Mouse (Mus musculus): ENCODE results near the gene Alk. TPM values are rescaled to one million over a fixed set of nuclear protein-coding genes. Genes with fewer than 3 reads are reported as not detected.

The Alk gene
- polyA plus RNA-seq, 2 experiments, result 0.02 to 0.03 TPM

- TF ChIP-seq CTCF (IDR thresholded peaks at IDR 0.05; ENCODE audit: low read depth) (no peak), EP300 (IDR thresholded peaks at IDR 0.05; ENCODE audit: low read depth) (no peak)
- no peaks in the 10 kb centered on the region for H3K27me3 ChIP-seq (ENCODE audit: control insufficient read depth, insufficient read depth, low read length)
- WGBS (ENCODE audit: insufficient replicate concordance), result 55% methylated on average over 4 of the region's 4 CpGs
- H3K27ac ChIP-seq, result no peak overlapping the region
- ATAC-seq (ENCODE audit: insufficient read depth) (no peak), DNase-seq (ENCODE audit: low read depth in 3 of 3, low spot score in 3 of 3) (no peak)
- H3K9ac ChIP-seq (replicated peaks), result no peak overlapping the region
- H3K9me3 ChIP-seq (ENCODE audit: control insufficient read depth, low read length), result no peaks in the 10 kb centered on the region
- no peak overlapping the region for H3K4me3 ChIP-seq (ENCODE audit: insufficient read depth in 1 of 2, low read depth in 2 of 2, low read length in 2 of 2)
- H3K4me1 ChIP-seq (replicated peaks; ENCODE audit: control insufficient read depth in 2 of 2, insufficient read depth in 2 of 2, low read length in 1 of 2), result no peaks in the 10 kb centered on the region
- H3K4me2 ChIP-seq (ENCODE audit: low read depth), result no peak overlapping the region
- no peaks in the 10 kb centered on the region for H3K36me3 ChIP-seq (replicated peaks; ENCODE audit: control insufficient read depth, insufficient read depth, low read depth)
These were observed 187.0 kb downstream of the Alk start for GRCm38 (mm10) chr17:72417451-72417850.

- no peaks in the 10 kb centered on the region for H3K9me3 ChIP-seq (ENCODE audit: control insufficient read depth, low read length)
- no peaks in the 10 kb centered on the region for H3K4me1 ChIP-seq (replicated peaks; ENCODE audit: control insufficient read depth in 2 of 2, insufficient read depth in 2 of 2, low read length in 1 of 2)
- no peaks in the 10 kb centered on the region for H3K27me3 ChIP-seq (ENCODE audit: control insufficient read depth, insufficient read depth, low read length)
- no peak overlapping the region for H3K9ac ChIP-seq (replicated peaks)
- no peak overlapping the region for H3K4me2 ChIP-seq (ENCODE audit: low read depth)
- H3K36me3 ChIP-seq (replicated peaks; ENCODE audit: control insufficient read depth, insufficient read depth, low read depth), result no peaks in the 10 kb centered on the region
- TF ChIP-seq EP300 (IDR thresholded peaks at IDR 0.05; ENCODE audit: low read depth) (no peak), CTCF (IDR thresholded peaks at IDR 0.05; ENCODE audit: low read depth) (no peak)
- no peak overlapping the region for H3K4me3 ChIP-seq (ENCODE audit: insufficient read depth in 1 of 2, low read depth in 2 of 2, low read length in 2 of 2)
- DNase-seq (ENCODE audit: low read depth in 3 of 3, low spot score in 3 of 3) (no peak), ATAC-seq (ENCODE audit: insufficient read depth) (no peak)
- no peak overlapping the region for H3K27ac ChIP-seq
These were observed 189.8 kb downstream of the Alk start for GRCm38 (mm10) chr17:72414676-72415075.

- H3K9ac ChIP-seq (replicated peaks), result no peak overlapping the region
- ATAC-seq (ENCODE audit: insufficient read depth) (no peak), DNase-seq (ENCODE audit: low read depth in 3 of 3, low spot score in 3 of 3) (no peak)
- no peak for TF ChIP-seq CTCF (IDR thresholded peaks at IDR 0.05; ENCODE audit: low read depth)
- no peak for TF ChIP-seq EP300 (IDR thresholded peaks at IDR 0.05; ENCODE audit: low read depth)
- no peaks in the 10 kb centered on the region; a peak in 1 of 4 replicates for H3K4me1 ChIP-seq (replicated peaks; ENCODE audit: control insufficient read depth in 2 of 2, insufficient read depth in 2 of 2, low read length in 1 of 2)
- H3K9me3 ChIP-seq (ENCODE audit: control insufficient read depth, low read length), result no peaks in the 10 kb centered on the region
- 49% methylated on average over 2 of the region's 2 CpGs for WGBS (ENCODE audit: insufficient replicate concordance)
- no peaks in the 10 kb centered on the region for H3K36me3 ChIP-seq (replicated peaks; ENCODE audit: control insufficient read depth, insufficient read depth, low read depth)
- H3K4me2 ChIP-seq (ENCODE audit: low read depth), result no peak overlapping the region
- H3K27me3 ChIP-seq (ENCODE audit: control insufficient read depth, insufficient read depth, low read length), result no peaks in the 10 kb centered on the region
- no peak overlapping the region for H3K4me3 ChIP-seq (ENCODE audit: insufficient read depth in 1 of 2, low read depth in 2 of 2, low read length in 2 of 2)
- no peak overlapping the region for H3K27ac ChIP-seq
These were observed 199.6 kb downstream of the Alk start for GRCm38 (mm10) chr17:72404813-72405212.

GRCm38 (mm10) chr17:72401861-72402260, 202.6 kb downstream of the Alk start:
- H3K4me2 ChIP-seq (ENCODE audit: low read depth), result no peak overlapping the region

GRCm38 (mm10) chr17:72401349-72401748, 203.1 kb downstream of the Alk start:
- 65% methylated on average over 2 of the region's 2 CpGs for whole genome bisulfite sequencing (ENCODE audit: insufficient replicate concordance)
- DNase-seq (ENCODE audit: low read depth in 3 of 3, low spot score in 3 of 3) (no peak), ATAC-seq (ENCODE audit: insufficient read depth) (no peak)
- H3K27me3 ChIP-seq (ENCODE audit: control insufficient read depth, insufficient read depth, low read length), result no peaks in the 10 kb centered on the region
- H3K4me3 ChIP-seq (ENCODE audit: insufficient read depth in 1 of 2, low read depth in 2 of 2, low read length in 2 of 2), result no peak overlapping the region
- peaks cover 0 to 2% of the 10 kb centered on the region in 2 experiments; a peak in 1 of 4 replicates for H3K4me1 ChIP-seq (replicated peaks; ENCODE audit: control insufficient read depth in 2 of 2, insufficient read depth in 2 of 2, low read length in 1 of 2)
- no peaks in the 10 kb centered on the region for H3K36me3 ChIP-seq (replicated peaks; ENCODE audit: control insufficient read depth, insufficient read depth, low read depth)
- H3K4me2 ChIP-seq (ENCODE audit: low read depth), result no peak overlapping the region
- H3K9ac ChIP-seq (replicated peaks), result no peak overlapping the region
- no peaks in the 10 kb centered on the region for H3K9me3 ChIP-seq (ENCODE audit: control insufficient read depth, low read length)
- H3K27ac ChIP-seq, result no peak overlapping the region
- TF ChIP-seq EP300 (IDR thresholded peaks at IDR 0.05; ENCODE audit: low read depth) (no peak), CTCF (IDR thresholded peaks at IDR 0.05; ENCODE audit: low read depth) (no peak)

More at GRCm38 (mm10) chr17:72401861-72402260, 202.6 kb downstream of the Alk start:
- no peak for TF ChIP-seq CTCF (IDR thresholded peaks at IDR 0.05; ENCODE audit: low read depth)
- TF ChIP-seq EP300 (IDR thresholded peaks at IDR 0.05; ENCODE audit: low read depth), result no peak
- peaks cover 0 to 2% of the 10 kb centered on the region in 2 experiments; a peak in 1 of 4 replicates for H3K4me1 ChIP-seq (replicated peaks; ENCODE audit: control insufficient read depth in 2 of 2, insufficient read depth in 2 of 2, low read length in 1 of 2)
- H3K27me3 ChIP-seq (ENCODE audit: control insufficient read depth, insufficient read depth, low read length), result no peaks in the 10 kb centered on the region
- 62% methylated on average over 3 of the region's 3 CpGs for WGBS (ENCODE audit: insufficient replicate concordance)
- no peak overlapping the region for H3K27ac ChIP-seq
- no peak overlapping the region for H3K9ac ChIP-seq (replicated peaks)
- DNase-seq (ENCODE audit: low read depth in 3 of 3, low spot score in 3 of 3), result no peak
- H3K4me3 ChIP-seq (ENCODE audit: insufficient read depth in 1 of 2, low read depth in 2 of 2, low read length in 2 of 2), result no peak overlapping the region
- H3K9me3 ChIP-seq (ENCODE audit: control insufficient read depth, low read length), result no peaks in the 10 kb centered on the region
- no peaks in the 10 kb centered on the region for H3K36me3 ChIP-seq (replicated peaks; ENCODE audit: control insufficient read depth, insufficient read depth, low read depth)
- ATAC-seq (ENCODE audit: insufficient read depth), result no peak

Measured in liver, embryonic 14.5 days (tissue).